Mouse (Mus musculus) MEL (cell line): ENCODE results near the gene Mtg2. TPM values are rescaled to one million over a fixed set of nuclear protein-coding genes. Genes with fewer than 3 reads are reported as not detected.

ENCODE experiments used
- DNase-seq: peaks from one replicate; pipeline ENCODE4 v3.0.0; 2011; ENCODE audit warnings: low read depth, low spot score
- H3K27ac ChIP-seq: 2 replicates; pipeline ENCODE4 v1.5.1; 2012; ENCODE audit warnings: low read depth, mild to moderate bottlenecking, control low read depth, low read length, moderate library complexity; ENCODE audit not compliant: control insufficient read depth
- H3K27me3 ChIP-seq, 2 experiments: fragments of 150-350 bp in 1 of 2; sonication (generic) in 1 of 2; 2 replicates each; pipeline ENCODE4 v1.6.1; 2012; ENCODE audit warnings: low read length in 2 of 2, mild to moderate bottlenecking in 2 of 2, improper control_type of control experiment in 1 of 2, moderate library complexity in 1 of 2; ENCODE audit not compliant: insufficient read depth in 2 of 2, control insufficient read depth in 1 of 2
- H3K36me3 ChIP-seq, 2 experiments: 2 replicates each; pipeline ENCODE4 v1.6.1; 2012 to 2014; ENCODE audit warnings: low read length in 2 of 2, improper control_type of control experiment in 1 of 2, inconsistent platforms in 1 of 2, mild to moderate bottlenecking in 1 of 2; ENCODE audit not compliant: insufficient read depth in 2 of 2, control insufficient read depth in 1 of 2
- H3K4me1 ChIP-seq, 2 experiments: fragments of 150-350 bp in 1 of 2; sonication (generic) in 1 of 2; 2 replicates each; pipeline ENCODE4 v1.6.1; 2012; ENCODE audit warnings: low read length in 2 of 2, improper control_type of control experiment in 1 of 2, mild to moderate bottlenecking in 1 of 2; ENCODE audit not compliant: insufficient read depth in 2 of 2, control insufficient read depth in 1 of 2
- H3K4me3 ChIP-seq, 2 experiments: fragments of 150-350 bp in 1 of 2; sonication (generic) in 1 of 2; 2 replicates each; pipeline ENCODE4 v1.5.1; 2012; ENCODE audit warnings: low read depth in 2 of 2, low read length in 2 of 2, mild to moderate bottlenecking in 2 of 2, moderate library complexity in 2 of 2, control low read depth in 1 of 2, improper control_type of control experiment in 1 of 2; ENCODE audit not compliant: control insufficient read depth in 1 of 2, insufficient read depth in 1 of 2
- H3K79me2 ChIP-seq: 2 replicates; pipeline ENCODE4 v1.6.1; 2012; ENCODE audit warnings: mild to moderate bottlenecking, low read length, moderate library complexity; ENCODE audit not compliant: control insufficient read depth, poor library complexity, insufficient read depth
- H3K9ac ChIP-seq: 2 replicates; pipeline ENCODE4 v1.6.1; 2012; ENCODE audit warnings: low read depth, mild to moderate bottlenecking, control low read depth, low read length, moderate library complexity; ENCODE audit not compliant: control insufficient read depth, poor library complexity, severe bottlenecking
- H3K9me3 ChIP-seq: fragments of 150-350 bp; sonication (generic); replicated peaks from 2 replicates; pipeline ENCODE4 v1.6.1; 2012; ENCODE audit warnings: mild to moderate bottlenecking, low read length, improper control_type of control experiment, moderate library complexity; ENCODE audit not compliant: insufficient read depth
- CHD1 ChIP-seq: IDR thresholded peaks from 2 replicates; pipeline ENCODE4 v1.6.1; 2012; ENCODE audit warnings: low read depth, mild to moderate bottlenecking, inconsistent platforms, low read length, improper control_type of control experiment
- CHD2 ChIP-seq: IDR thresholded peaks from 2 replicates; pipeline ENCODE4 v1.6.1; 2011; ENCODE audit warnings: low read length, improper control_type of control experiment
- CTCF ChIP-seq, 3 experiments: IDR thresholded peaks in 2 of 3; conservative IDR thresholded peaks in 1 of 3; 2 replicates each; pipeline ENCODE4 v1.5.1; 2011 to 2012; ENCODE audit warnings: low read length in 3 of 3, low read depth in 2 of 3, mild to moderate bottlenecking in 2 of 3, improper control_type of control experiment in 1 of 3, inconsistent platforms in 1 of 3, mixed read lengths in 1 of 3, moderate library complexity in 1 of 3; ENCODE audit not compliant: control insufficient read depth in 1 of 3, insufficient read depth in 1 of 3, poor library complexity in 1 of 3, severe bottlenecking in 1 of 3
- E2F4 ChIP-seq: IDR thresholded peaks from 2 replicates; pipeline ENCODE4 v1.6.1; 2011; ENCODE audit warnings: low read depth, low read length, improper control_type of control experiment, borderline replicate concordance
- EP300 ChIP-seq, 2 experiments: IDR thresholded peaks; 2 replicates each; pipeline ENCODE4 v1.6.1; 2011; ENCODE audit warnings: improper control_type of control experiment in 2 of 2, low read length in 2 of 2, low read depth in 1 of 2, mild to moderate bottlenecking in 1 of 2
- ETS1 ChIP-seq: IDR thresholded peaks from 2 replicates; pipeline ENCODE4 v1.6.1; 2012; ENCODE audit warnings: low read depth, mild to moderate bottlenecking, inconsistent platforms, low read length, improper control_type of control experiment, moderate library complexity
- GABPA ChIP-seq: IDR thresholded peaks from 2 replicates; pipeline ENCODE4 v1.6.1; 2012; ENCODE audit warnings: low read depth, mild to moderate bottlenecking, inconsistent platforms, low read length, improper control_type of control experiment, moderate library complexity
- GATA1 ChIP-seq: IDR thresholded peaks from 2 replicates; pipeline ENCODE4 v1.6.1; 2011; ENCODE audit warnings: low read depth, low read length, improper control_type of control experiment
- HCFC1 ChIP-seq: IDR thresholded peaks from 2 replicates; pipeline ENCODE4 v1.6.1; 2012; ENCODE audit warnings: low read depth, mild to moderate bottlenecking, inconsistent platforms, low read length, improper control_type of control experiment, moderate library complexity
- JUND ChIP-seq: IDR thresholded peaks from 2 replicates; pipeline ENCODE4 v1.6.1; 2011; ENCODE audit warnings: low read depth, mild to moderate bottlenecking, improper control_type of control experiment, low read length
- KAT2A ChIP-seq: conservative IDR thresholded peaks from 2 replicates; pipeline ENCODE4 v1.6.1; 2012; ENCODE audit warnings: low read depth, low read length, improper control_type of control experiment, inconsistent platforms
- MAFK ChIP-seq: IDR thresholded peaks from 2 replicates; pipeline ENCODE4 v1.6.1; 2011; ENCODE audit warnings: low read depth, mild to moderate bottlenecking, low read length, improper control_type of control experiment, borderline replicate concordance
- MAZ ChIP-seq: IDR thresholded peaks from 2 replicates; pipeline ENCODE4 v1.6.1; 2012; ENCODE audit warnings: low read depth, mild to moderate bottlenecking, inconsistent platforms, low read length, improper control_type of control experiment
- MXI1 ChIP-seq: IDR thresholded peaks from 2 replicates; pipeline ENCODE4 v1.6.1; 2011; ENCODE audit warnings: mild to moderate bottlenecking, low read depth, low read length, improper control_type of control experiment
- MYB ChIP-seq: IDR thresholded peaks from 2 replicates; pipeline ENCODE4 v1.6.1; 2011; ENCODE audit warnings: mild to moderate bottlenecking, low read depth, low read length, improper control_type of control experiment
- MYC ChIP-seq: IDR thresholded peaks from 2 replicates; pipeline ENCODE4 v1.6.1; 2011; ENCODE audit warnings: low read depth, mild to moderate bottlenecking, low read length, improper control_type of control experiment, moderate library complexity
- RAD21 ChIP-seq: IDR thresholded peaks from 2 replicates; pipeline ENCODE4 v1.6.1; 2011; ENCODE audit warnings: mild to moderate bottlenecking, low read depth, low read length, improper control_type of control experiment
- RCOR1 ChIP-seq: IDR thresholded peaks from 2 replicates; pipeline ENCODE4 v1.6.1; 2012; ENCODE audit warnings: low read depth, mild to moderate bottlenecking, inconsistent platforms, low read length, improper control_type of control experiment
- SIN3A ChIP-seq: IDR thresholded peaks from 2 replicates; pipeline ENCODE4 v1.6.1; 2012; ENCODE audit warnings: low read length, improper control_type of control experiment, inconsistent platforms
- SMC3 ChIP-seq: IDR thresholded peaks from 2 replicates; pipeline ENCODE4 v1.6.1; 2011; ENCODE audit warnings: low read depth, low read length, improper control_type of control experiment
- TAL1 ChIP-seq: IDR thresholded peaks from 2 replicates; pipeline ENCODE4 v1.6.1; 2012; ENCODE audit warnings: mild to moderate bottlenecking, inconsistent platforms, low read length, moderate library complexity, mixed read lengths
- TBP ChIP-seq: IDR thresholded peaks from 2 replicates; pipeline ENCODE4 v1.8.0; 2011; ENCODE audit warnings: low read depth, low read length, improper control_type of control experiment
- TCF12 ChIP-seq: IDR thresholded peaks from 2 replicates; pipeline ENCODE4 v1.6.1; 2014; ENCODE audit warnings: low read depth, mild to moderate bottlenecking, inconsistent platforms, low read length, improper control_type of control experiment, moderate library complexity
- UBTF ChIP-seq: IDR thresholded peaks from 2 replicates; pipeline ENCODE4 v1.6.1; 2012; ENCODE audit warnings: low read depth, mild to moderate bottlenecking, inconsistent platforms, low read length, improper control_type of control experiment, moderate library complexity, borderline replicate concordance; ENCODE audit not compliant: insufficient read depth
- USF1 ChIP-seq: IDR thresholded peaks from 2 replicates; pipeline ENCODE4 v1.6.1; 2014; ENCODE audit warnings: low read depth, mild to moderate bottlenecking, inconsistent platforms, low read length, improper control_type of control experiment, moderate library complexity
- ZC3H11A ChIP-seq: IDR thresholded peaks from 2 replicates; pipeline ENCODE4 v1.6.1; 2012; ENCODE audit warnings: low read depth, mild to moderate bottlenecking, inconsistent platforms, low read length, improper control_type of control experiment
- ZKSCAN1 ChIP-seq: IDR thresholded peaks from 2 replicates; pipeline ENCODE4 v1.6.1; 2012; ENCODE audit warnings: low read depth, mild to moderate bottlenecking, inconsistent platforms, low read length, improper control_type of control experiment, moderate library complexity
- ZMIZ1 ChIP-seq: IDR thresholded peaks from 2 replicates; pipeline ENCODE4 v1.6.1; 2012; ENCODE audit warnings: low read depth, mild to moderate bottlenecking, inconsistent platforms, low read length, improper control_type of control experiment, moderate library complexity
- polyA plus RNA-seq, 2 experiments: library from polyadenylated mRNA; stranded (reverse) in 1 of 2; unstranded in 1 of 2; fragments of >175 nt in 1 of 2; fragments of >200 nt in 1 of 2; gene quantifications; 2 replicates each; pipeline versions ENCODE4 v1.2.1 to v1.2.4; 2012; ENCODE audit warnings: low replicate concordance in 2 of 2, low read depth in 1 of 2; ENCODE audit not compliant: insufficient read length in 2 of 2, insufficient read depth in 1 of 2, missing spikeins in 1 of 2
- total RNA-seq: library from RNA; depleted of rRNA; stranded (reverse); fragments of 300-350 nt; gene quantifications from 2 replicates; pipeline ENCODE4 v1.2.3, GENCODE M21; 2012

The Mtg2 gene
- total and polyA plus RNA-seq, 3 experiments = 30.9 to 35.2 TPM; not detected in 1

DNA sequence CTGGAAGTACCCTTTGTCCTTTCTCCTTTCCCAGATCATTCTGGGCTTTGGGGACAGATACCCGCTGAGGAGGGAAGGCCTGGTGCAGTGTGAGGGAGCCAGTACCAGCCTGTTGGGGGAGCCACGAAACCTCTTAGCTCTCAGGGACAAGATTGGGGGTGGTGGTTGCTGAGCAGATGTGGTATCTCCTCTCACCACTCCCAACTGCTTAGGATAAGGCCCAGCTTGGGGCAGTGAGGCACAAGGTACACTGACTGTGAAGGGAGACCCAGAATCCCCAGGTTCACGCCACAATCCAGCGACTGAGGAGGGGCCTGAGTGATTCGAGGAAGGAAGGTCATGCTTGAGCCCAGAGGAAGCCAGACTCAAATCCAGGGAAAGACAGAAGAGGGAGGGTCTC lies 27.8 kb downstream of the Mtg2 start:
- no peak overlapping the region for H3K27ac ChIP-seq
- H3K79me2 ChIP-seq = no peaks in the 10 kb centered on the region
- no peaks in the 10 kb centered on the region for H3K9me3 ChIP-seq
- no peaks in the 10 kb centered on the region for H3K27me3 ChIP-seq
- H3K4me3 ChIP-seq = no peak overlapping the region
- H3K9ac ChIP-seq = no peak overlapping the region
- TF ChIP-seq GATA1 (peak; percentile 79), TAL1 (peak; percentile 72), MAZ (peak; percentile 42; the same call in 1 of the 2 replicates), ZC3H11A (peak; percentile 35; the same call in 1 of the 2 replicates), USF1 (no peak), RCOR1 (peak; percentile 47; the same call in 1 of the 2 replicates), ETS1 (peak; percentile 53), RAD21 (peak; percentile 58), SIN3A (peak; percentile 72), SMC3 (peak; percentile 46; the same call in 1 of the 2 replicates), UBTF (no peak), HCFC1 (peak; percentile 55), TBP (no peak), CTCF (IDR thresholded peaks at IDR 0.05 in 2 of 3, conservative IDR thresholded peaks at IDR 0.05 in 1 of 3; ENCODE audit: control insufficient read depth in 1 of 3, insufficient read depth in 1 of 3, low read depth in 2 of 3, low read length in 3 of 3, poor library complexity in 1 of 3, severe bottlenecking in 1 of 3) (peak; percentile 21 to 68 (median 66); a peak in 4 of 6 replicates), ZMIZ1 (no peak), E2F4 (no peak), MXI1 (0 out of 2 replicates have a peak, but pooled peaks have one; percentile 29), TCF12 (peak; percentile 91), MYB (0 out of 2 replicates have a peak, but pooled peaks have one; percentile 14), EP300 (IDR thresholded peaks at IDR 0.05; ENCODE audit: low read depth in 1 of 2, low read length in 2 of 2) (peak; percentile 70 to 87), CHD2 (no peak)
- peaks cover 0 to 27% of the 10 kb centered on the region in 2 experiments; a peak in 3 of 4 replicates for H3K4me1 ChIP-seq
- peaks cover 0 to 4% of the 10 kb centered on the region in 2 experiments; a peak in 1 of 4 replicates for H3K36me3 ChIP-seq
- DNase-seq = peak; percentile 79

GRCm38 (mm10) chr2:180099529-180099928 lies 29.1 kb downstream of the Mtg2 start:
- Histone ChIP-seq H3K27me3 (no peaks in the 10 kb centered on the region), H3K9ac (no peak overlapping the region), H3K27ac (no peak overlapping the region), H3K36me3 (peaks cover 0 to 4% of the 10 kb centered on the region in 2 experiments; a peak in 1 of 4 replicates), H3K4me1 (peaks cover 0 to 27% of the 10 kb centered on the region in 2 experiments; a peak in 3 of 4 replicates), H3K79me2 (no peaks in the 10 kb centered on the region), H3K9me3 (no peaks in the 10 kb centered on the region), H3K4me3 (peak overlapping the region; percentile 2 to 45; a peak in 2 of 4 replicates)
- DNase-seq = peak; percentile 29
- TF ChIP-seq JUND (no peak), SIN3A (no peak), ETS1 (0 out of 2 replicates have a peak, but pooled peaks have one; percentile 30), CHD1 (no peak), MAFK (no peak), KAT2A (no peak), MAZ (no peak), MYC (no peak), TCF12 (peak; percentile 43), GABPA (no peak), ZKSCAN1 (no peak)
- TF ChIP-seq, all 39 proteins: peak for 2
